In genomic region chr3:144554503-144554902, GRCm38 (mm10) we compare ENCODE assay signal across 14 mouse cellular contexts. TPM values are rescaled to one million over a fixed set of nuclear protein-coding genes. Genes with fewer than 3 reads are reported as not detected.
A peak's percentile ranks its signal among the peaks of the same experiment; 100 is the strongest.
DNase-seq lines count a peak whose midpoint lies in the region; ATAC-seq lines count a peak whose summit lies in the region.
"Had no signal": no experiment of that assay in that cellular context is flagged by ENCODE, and none has a peak within 500 bp of the region (broad histone marks: within the 10 kb centered on the region; RNA-seq: fewer than 3 reads in every experiment).

No protein-coding gene starts in this region.

- H3K9ac ChIP-seq in heart, embryonic 11.5 days (ENCODE audit: low read depth, low read length): no peak overlapping the region
- H3K9ac ChIP-seq in neural tube, embryonic 14.5 days (replicated peaks; ENCODE audit: low read depth, low read length): no peak overlapping the region
- H3K9ac ChIP-seq: hindbrain, embryonic 12.5 days; neural tube, embryonic 13.5 days had no signal

- no peak for ATAC-seq in heart, embryonic 11.5 days (replicated peaks; ENCODE audit: insufficient number of reproducible peaks, low FRiP score, low TSS enrichment)
- peak; percentile 22; the same call in 1 of the 2 replicates for ATAC-seq in neural tube, embryonic 14.5 days (ENCODE audit: low read depth)
- ATAC-seq: Patski had no signal

- DNase-seq in heart, adult 11 months: peak; percentile 60
- no peak for DNase-seq in neural tube, embryonic 10.5 days (ENCODE audit: extremely low spot score, low spot score)
- DNase-seq in kidney, postnatal 14 days: peak; percentile 42
- DNase-seq in thymus, postnatal 4 days: no peak
- no peak for DNase-seq in cerebellum, postnatal 25 days
- DNase-seq: cerebellum, postnatal 10 days; left cerebral cortex, postnatal 4 days; lung, adult 2 months; thymus, adult 2 months had no signal

- H3K36me3 ChIP-seq in heart, embryonic 11.5 days (ENCODE audit: control insufficient read depth, insufficient read depth, low read length): no peaks in the 10 kb centered on the region
- H3K36me3 ChIP-seq in neural tube, embryonic 14.5 days (ENCODE audit: control insufficient read depth, insufficient read depth, low read length): no peaks in the 10 kb centered on the region
- H3K36me3 ChIP-seq: hindbrain, embryonic 12.5 days; neural tube, embryonic 13.5 days had no signal

- no peak overlapping the region for H3K27ac ChIP-seq in heart, embryonic 11.5 days (ENCODE audit: low read depth, low read length)
- H3K27ac ChIP-seq in neural tube, embryonic 14.5 days (ENCODE audit: low read depth, low read length): no peak overlapping the region
- H3K27ac ChIP-seq: hindbrain, embryonic 12.5 days; neural tube, embryonic 13.5 days had no signal

- WGBS in heart, embryonic 11.5 days (ENCODE audit: insufficient replicate concordance): 72% methylated on average over 9 of the region's 9 CpGs
- 68% methylated on average over 9 of the region's 9 CpGs for WGBS in neural tube, embryonic 14.5 days

- no peak overlapping the region for H3K4me2 ChIP-seq in heart, embryonic 11.5 days
- no peak overlapping the region for H3K4me2 ChIP-seq in neural tube, embryonic 14.5 days (ENCODE audit: low read depth, low read length)
- H3K4me2 ChIP-seq: hindbrain, embryonic 12.5 days; neural tube, embryonic 13.5 days had no signal

- 0 out of 2 replicates have a peak, but pooled peaks cover 6% of the 10 kb centered on the region for H3K4me1 ChIP-seq in heart, embryonic 11.5 days (ENCODE audit: control insufficient read depth, insufficient read depth, low read length)
- H3K4me1 ChIP-seq in neural tube, embryonic 14.5 days (ENCODE audit: control insufficient read depth, insufficient read depth, low read length): peaks cover 22% of the 10 kb centered on the region

- no peaks in the 10 kb centered on the region for H3K27me3 ChIP-seq in heart, embryonic 11.5 days (ENCODE audit: control insufficient read depth, insufficient read depth, low read length)
- no peaks in the 10 kb centered on the region for H3K27me3 ChIP-seq in neural tube, embryonic 14.5 days (ENCODE audit: control insufficient read depth, insufficient read depth, low read length)
- H3K27me3 ChIP-seq: hindbrain, embryonic 12.5 days; neural tube, embryonic 13.5 days; Patski had no signal

- H3K9me3 ChIP-seq in heart, embryonic 11.5 days (replicated peaks; ENCODE audit: control insufficient read depth, low read length): no peaks in the 10 kb centered on the region
- H3K9me3 ChIP-seq in neural tube, embryonic 14.5 days (ENCODE audit: control insufficient read depth, low read length): no peaks in the 10 kb centered on the region
- H3K9me3 ChIP-seq: hindbrain, embryonic 12.5 days; neural tube, embryonic 13.5 days had no signal

- H3K4me3 ChIP-seq in heart, embryonic 11.5 days (ENCODE audit: low read depth, low read length): no peak overlapping the region
- no peak overlapping the region for H3K4me3 ChIP-seq in neural tube, embryonic 14.5 days (ENCODE audit: low read depth, low read length)
- H3K4me3 ChIP-seq: hindbrain, embryonic 12.5 days; neural tube, embryonic 13.5 days had no signal

RNA-seq across cellular contexts. Expression of gene Hs2st1, which starts 15.5 kb away (rescaled TPM):
- polyA plus RNA-seq in heart, embryonic 11.5 days (2014; fragmentation: Nextera tagmentation; extraction: Ambion mirVana): 7.3 and 7.9 TPM in 2 replicates
- polyA plus RNA-seq in neural tube, embryonic 14.5 days (2014; fragmentation: Nextera tagmentation; extraction: Ambion mirVana): 17.0 and 18.6 TPM in 2 replicates

RNA-seq across cellular contexts. Expression of gene Selenof, which starts 15.6 kb away (rescaled TPM):
- 339 and 350 TPM in 2 replicates for polyA plus RNA-seq in heart, embryonic 11.5 days (2014; fragmentation: Nextera tagmentation; extraction: Ambion mirVana)
- 485 and 490 TPM in 2 replicates for polyA plus RNA-seq in neural tube, embryonic 14.5 days (2014; fragmentation: Nextera tagmentation; extraction: Ambion mirVana)

Comparison
In these comparisons a context has a peak if more than half of its experiments do, and no peak if none do; other contexts are left out.
1. DNase-seq: peak in heart, adult 11 months (single experiment) and kidney, postnatal 14 days (single experiment); none in neural tube, embryonic 10.5 days (single experiment), thymus, postnatal 4 days (single experiment) and cerebellum, postnatal 25 days (0 of 2).